Mouse (Mus musculus) liver, embryonic 14.5 days (tissue): Measurements from ENCODE around the gene Pcolce2. TPM values are rescaled to one million over a fixed set of nuclear protein-coding genes. Genes with fewer than 3 reads are reported as not detected.

Source experiments
- ATAC-seq: fragments of 200-750 bp; cut with Nextera tagmentation; 2 replicates; pipeline ENCODE4 v1.8.0; 2017; ENCODE audit warnings: moderate number of reproducible peaks, mild to moderate bottlenecking, moderate library complexity; ENCODE audit not compliant: insufficient read depth
- DNase-seq, 3 experiments: peaks; one replicate each; pipeline ENCODE4 v3.0.0-alpha.2; 2012 to 2013; ENCODE audit warnings: low read depth in 3 of 3, low spot score in 3 of 3
- H3K27ac ChIP-seq: fragments of 300-500 bp; sonication (generic); 2 replicates; pipeline ENCODE4 v1.5.1; 2014; ENCODE audit warnings: moderate library complexity, mild to moderate bottlenecking, control low read depth, inconsistent platforms
- H3K27me3 ChIP-seq: fragments of 300-500 bp; sonication (generic); 2 replicates; pipeline ENCODE4 v1.6.1; 2014; ENCODE audit warnings: mild to moderate bottlenecking, low read length, moderate library complexity; ENCODE audit not compliant: control insufficient read depth, insufficient read depth
- H3K36me3 ChIP-seq: fragments of 300-500 bp; sonication (generic); replicated peaks from 2 replicates; pipeline ENCODE4 v1.6.1; 2014; ENCODE audit warnings: low read depth; ENCODE audit not compliant: control insufficient read depth, insufficient read depth
- H3K4me1 ChIP-seq, 2 experiments: fragments of 200-500 bp in 1 of 2; fragments of 300-500 bp in 1 of 2; sonication (generic) in 1 of 2; replicated peaks; 2 replicates each; pipeline ENCODE4 v1.6.1; 2012 to 2014; ENCODE audit warnings: antibody characterized with exemption in 1 of 2, inconsistent platforms in 1 of 2, low read length in 1 of 2; ENCODE audit not compliant: control insufficient read depth in 2 of 2, insufficient read depth in 2 of 2
- H3K4me2 ChIP-seq: fragments of 300-500 bp; sonication (generic); 2 replicates; pipeline ENCODE4 v1.6.1; 2014; ENCODE audit warnings: low read depth, mild to moderate bottlenecking, control low read depth, moderate library complexity
- H3K4me3 ChIP-seq, 2 experiments: fragments of 200-500 bp in 1 of 2; fragments of 300-500 bp in 1 of 2; sonication (generic) in 1 of 2; 2 replicates each; pipeline ENCODE4 v1.5.1; 2012 to 2014; ENCODE audit warnings: low read depth in 2 of 2, low read length in 2 of 2, mild to moderate bottlenecking in 2 of 2, control low read depth in 1 of 2, inconsistent platforms in 1 of 2, moderate library complexity in 1 of 2; ENCODE audit not compliant: insufficient read depth in 1 of 2
- H3K9ac ChIP-seq: fragments of 300-500 bp; sonication (generic); replicated peaks from 2 replicates; pipeline ENCODE4 v1.6.1; 2014; ENCODE audit warnings: mild to moderate bottlenecking, control low read depth, moderate library complexity
- H3K9me3 ChIP-seq: fragments of 300-500 bp; sonication (generic); 2 replicates; pipeline ENCODE4 v1.6.1; 2016; ENCODE audit warnings: low read length, mixed read lengths; ENCODE audit not compliant: control insufficient read depth
- CTCF ChIP-seq: IDR thresholded peaks from 2 replicates; pipeline ENCODE4 v1.5.1; 2016; ENCODE audit warnings: antibody characterized with exemption, low read depth, control low read depth
- EP300 ChIP-seq: IDR thresholded peaks from 2 replicates; pipeline ENCODE4 v1.6.1; 2016; ENCODE audit warnings: antibody characterized with exemption, low read depth
- WGBS: fragments of 180-500 bp; shearing (Covaris S2); extraction: QIAGEN DNeasy Blood & Tissue Kit; methylation state at CpG from one replicate; pipeline ENCODE4 v1.1.7; 2014; ENCODE audit not compliant: insufficient replicate concordance; 5-methylcytosine and 5-hydroxymethylcytosine counted together
- polyA plus RNA-seq, 2 experiments: library from polyadenylated mRNA; depleted of rRNA in 1 of 2; stranded (reverse) in 1 of 2; unstranded in 1 of 2; fragments of >200 nt; fragmentation: Nextera tagmentation in 1 of 2; extraction: Ambion mirVana in 1 of 2; gene quantifications; 2 replicates each; pipeline versions ENCODE4 v1.2.1 to v1.2.3; 2012 to 2014

Pcolce2 gene
- polyA plus RNA-seq, 2 experiments = 1.4 to 6.7 TPM

DNA sequence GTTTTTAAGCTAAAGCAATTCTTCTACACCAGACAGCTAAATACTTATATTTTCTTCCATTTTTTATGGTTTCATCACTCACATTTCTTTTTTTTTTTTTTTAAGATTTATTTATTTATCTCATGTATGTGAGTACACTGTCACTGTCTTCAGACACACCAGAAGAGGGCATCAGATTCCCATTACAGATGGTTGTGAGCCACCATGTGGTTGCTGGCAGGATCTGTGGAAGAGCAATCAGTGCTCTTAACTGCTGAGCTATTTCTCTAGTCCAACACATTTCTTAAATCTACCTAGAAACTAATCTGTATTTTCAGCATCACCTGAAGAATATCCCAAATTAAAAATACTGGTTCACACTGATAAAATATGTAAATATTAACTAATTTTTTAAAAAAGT, 98.8 kb downstream of the Pcolce2 start:
- Histone ChIP-seq H3K27me3 (no peaks in the 10 kb centered on the region), H3K9me3 (no peaks in the 10 kb centered on the region), H3K4me1 (no peaks in the 10 kb centered on the region), H3K27ac (no peak overlapping the region), H3K4me2 (no peak overlapping the region), H3K36me3 (no peaks in the 10 kb centered on the region), H3K4me3 (no peak overlapping the region), H3K9ac (no peak overlapping the region)
- no peak for ATAC-seq
- no peak for TF ChIP-seq CTCF
- no peak for TF ChIP-seq EP300
- no peak for DNase-seq

DNA sequence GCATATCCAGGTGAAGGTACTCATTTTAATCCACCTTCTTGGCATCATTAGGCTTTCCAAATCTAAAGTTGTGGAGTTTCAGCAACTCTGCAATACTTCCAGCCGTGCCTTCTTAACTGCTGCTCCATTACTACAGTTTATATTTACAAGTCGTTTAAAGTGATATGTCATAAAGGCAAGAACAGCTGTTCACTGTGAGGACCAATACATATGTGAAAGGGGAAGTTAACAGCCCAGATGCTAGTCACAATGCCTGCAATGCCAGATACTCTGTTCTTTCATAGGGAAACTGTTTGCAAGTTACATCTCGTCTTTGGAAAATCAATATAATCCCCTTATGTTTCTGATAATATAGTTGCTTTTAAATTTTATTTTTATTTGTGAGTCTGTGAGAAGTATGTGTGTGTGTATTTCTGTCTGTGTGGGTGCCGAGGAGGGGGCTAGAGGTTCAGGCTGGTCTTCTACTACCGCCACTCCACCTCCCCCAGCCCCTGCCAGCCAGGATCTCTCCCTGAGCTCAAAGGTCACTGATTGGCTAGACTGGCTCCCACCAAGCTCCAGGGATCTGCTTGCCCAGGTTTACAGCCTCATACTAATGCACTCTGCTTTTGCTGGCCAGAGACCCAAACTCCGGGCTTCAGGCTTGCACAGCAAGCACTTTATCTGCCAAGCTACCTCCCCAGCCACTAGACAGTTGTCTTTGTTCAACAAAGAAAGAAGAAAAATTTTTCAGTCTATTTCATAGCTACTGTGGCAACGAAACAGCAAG, 107.6 kb downstream of the Pcolce2 start:
- Histone ChIP-seq H3K9ac (no peak overlapping the region; the same call in 1 of the 2 replicates), H3K4me1 (no peaks in the 10 kb centered on the region), H3K36me3 (no peaks in the 10 kb centered on the region), H3K27ac (no peak overlapping the region), H3K4me3 (no peak overlapping the region), H3K9me3 (no peaks in the 10 kb centered on the region), H3K4me2 (no peak overlapping the region), H3K27me3 (peaks cover 16% of the 10 kb centered on the region)
- ATAC-seq (no peak), DNase-seq (no peak)
- 41% methylated on average over 7 of the region's 7 CpGs for WGBS
- TF ChIP-seq CTCF (no peak), EP300 (no peak)

DNA sequence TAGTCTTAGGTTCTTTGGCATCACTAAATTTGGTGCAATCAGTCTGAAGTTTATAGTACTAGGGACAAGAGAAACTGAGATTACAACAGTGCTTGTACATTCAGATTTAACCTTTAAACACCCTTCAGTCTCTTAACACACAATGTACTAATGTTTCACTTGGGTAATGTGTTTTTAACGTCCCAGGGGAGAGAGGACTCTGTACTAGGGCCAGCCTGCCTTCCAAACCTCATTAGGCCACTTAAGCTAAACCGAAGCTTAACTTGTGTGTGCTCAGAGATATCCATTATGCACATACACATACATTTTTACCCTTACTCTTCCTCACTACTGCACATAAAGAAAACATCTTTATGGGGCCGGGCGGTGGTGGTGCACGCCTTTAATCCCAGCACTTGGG, 109.9 kb downstream of the Pcolce2 start:
- ATAC-seq (no peak), DNase-seq (no peak)
- H3K27ac ChIP-seq = no peak overlapping the region
- peaks cover 27% of the 10 kb centered on the region for H3K27me3 ChIP-seq
- no peaks in the 10 kb centered on the region for H3K9me3 ChIP-seq
- H3K9ac ChIP-seq = no peak overlapping the region
- WGBS = 50% methylated on average over 5 of the region's 5 CpGs
- H3K4me2 ChIP-seq = no peak overlapping the region
- no peaks in the 10 kb centered on the region for H3K36me3 ChIP-seq
- no peak overlapping the region for H3K4me3 ChIP-seq
- TF ChIP-seq CTCF = no peak
- TF ChIP-seq EP300 = no peak
- H3K4me1 ChIP-seq = no peaks in the 10 kb centered on the region

Other genes with a start within 250 kb of the Pcolce2 start
- 0.21 and 0.24 TPM in 2 replicates for gene Chst2, start 230.9 kb upstream of the Pcolce2 start, polyA plus RNA-seq (2012; rRNA removed)
- 0.24 and 0.36 TPM in 2 replicates for gene Chst2, start 230.9 kb upstream of the Pcolce2 start, polyA plus RNA-seq (2014; fragmentation: Nextera tagmentation; extraction: Ambion mirVana)
- gene U2surp, start 125.6 kb upstream of the Pcolce2 start, polyA plus RNA-seq (2012; rRNA removed) = 5.5 and 12.4 TPM in 2 replicates
- gene U2surp, start 125.6 kb upstream of the Pcolce2 start, polyA plus RNA-seq (2014; fragmentation: Nextera tagmentation; extraction: Ambion mirVana) = 57.4 and 67.2 TPM in 2 replicates
- gene Paqr9, start 77.9 kb upstream of the Pcolce2 start, polyA plus RNA-seq (2012; rRNA removed) = 11.9 and 12.2 TPM in 2 replicates
- 7.5 and 10.7 TPM in 2 replicates for gene Paqr9, start 77.9 kb upstream of the Pcolce2 start, polyA plus RNA-seq (2014; fragmentation: Nextera tagmentation; extraction: Ambion mirVana)
- 0.44 and 0.45 TPM in 2 replicates for gene Trpc1, start 112.8 kb downstream of the Pcolce2 start, polyA plus RNA-seq (2012; rRNA removed)
- 0.51 and 0.52 TPM in 2 replicates for gene Trpc1, start 112.8 kb downstream of the Pcolce2 start, polyA plus RNA-seq (2014; fragmentation: Nextera tagmentation; extraction: Ambion mirVana)
- gene Pls1, start 207.7 kb downstream of the Pcolce2 start, polyA plus RNA-seq (2012; rRNA removed) = 2.3 and 3.2 TPM in 2 replicates
- 11.0 and 12.2 TPM in 2 replicates for gene Pls1, start 207.7 kb downstream of the Pcolce2 start, polyA plus RNA-seq (2014; fragmentation: Nextera tagmentation; extraction: Ambion mirVana)
- 2.3 and 3.6 TPM in 2 replicates for gene Atr, start 220.0 kb downstream of the Pcolce2 start, polyA plus RNA-seq (2012; rRNA removed)
- 3.6 and 4.3 TPM in 2 replicates for gene Atr, start 220.0 kb downstream of the Pcolce2 start, polyA plus RNA-seq (2014; fragmentation: Nextera tagmentation; extraction: Ambion mirVana)